Mouse (Mus musculus) c-Kit-positive CD71-negative TER-119-negative erythroid progenitor cells, embryonic 14.5 days (primary cell): ENCODE results near the gene Stxbp2.

Experiments
- DNase-seq: peaks from one replicate; pipeline ENCODE4 v3.0.0-alpha.2; 2013; ENCODE audit warnings: low read depth

The Stxbp2 gene

GRCm38 (mm10) chr8:3645804-3646203 is 15.0 kb downstream of the Stxbp2 start:
- peak; percentile 71 for DNase-seq

- no peak for DNase-seq
Observed at GRCm38 (mm10) chr8:3646824-3647531, 16.2 kb downstream of the Stxbp2 start.

GRCm38 (mm10) chr8:3647561-3647960 is 16.8 kb downstream of the Stxbp2 start:
- no peak for DNase-seq

DNA sequence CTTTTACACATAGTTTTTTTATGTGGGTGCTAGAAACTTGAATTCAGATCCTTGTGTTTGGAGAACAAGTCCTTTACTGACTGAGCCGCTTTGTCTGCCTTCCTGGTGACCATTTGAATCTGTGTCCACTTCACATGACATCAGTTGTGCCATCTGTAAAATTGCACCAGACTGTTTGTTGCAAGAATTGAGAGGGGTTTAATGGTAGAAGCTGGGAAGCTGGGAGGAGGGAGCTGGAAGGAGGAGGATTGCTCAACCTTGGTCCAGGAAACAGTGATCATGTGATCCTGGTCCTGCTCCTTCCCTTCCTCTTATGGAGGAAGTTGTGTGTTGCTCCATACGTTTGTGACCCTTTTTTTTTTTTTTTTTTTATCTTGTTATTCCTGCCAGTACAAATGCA is 17.5 kb downstream of the Stxbp2 start:
- DNase-seq = no peak

DNA sequence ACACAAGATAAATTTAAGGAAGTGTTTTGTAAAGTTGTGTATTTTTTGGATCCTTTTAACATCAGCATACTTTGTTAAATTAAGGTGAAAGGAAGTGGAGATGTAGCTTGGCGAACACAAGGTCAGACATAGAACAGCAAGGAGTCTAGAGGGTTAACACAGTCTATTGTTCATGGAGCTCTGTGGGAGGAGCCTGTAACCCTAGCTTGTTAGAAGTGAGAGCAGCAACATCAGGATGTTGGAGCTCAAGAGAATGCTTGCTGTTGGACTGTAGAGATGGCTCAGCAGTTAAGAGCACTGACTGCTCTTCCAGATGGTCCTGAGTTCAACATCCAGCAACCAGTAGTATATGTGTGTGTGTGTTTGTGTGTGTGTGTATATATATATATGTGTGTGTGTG is 18.2 kb downstream of the Stxbp2 start:
- no peak for DNase-seq

GRCm38 (mm10) chr8:3652845-3653244 is 22.1 kb downstream of the Stxbp2 start:
- no peak for DNase-seq

- no peak for DNase-seq
Observed at GRCm38 (mm10) chr8:3654726-3655508, 24.2 kb downstream of the Stxbp2 start.

GRCm38 (mm10) chr8:3655526-3655925 is 24.8 kb downstream of the Stxbp2 start, which contains the start of gene Retn:
Gene Retn, plus strand, starts transcription at chr8:3655770.
- DNase-seq = no peak

DNA sequence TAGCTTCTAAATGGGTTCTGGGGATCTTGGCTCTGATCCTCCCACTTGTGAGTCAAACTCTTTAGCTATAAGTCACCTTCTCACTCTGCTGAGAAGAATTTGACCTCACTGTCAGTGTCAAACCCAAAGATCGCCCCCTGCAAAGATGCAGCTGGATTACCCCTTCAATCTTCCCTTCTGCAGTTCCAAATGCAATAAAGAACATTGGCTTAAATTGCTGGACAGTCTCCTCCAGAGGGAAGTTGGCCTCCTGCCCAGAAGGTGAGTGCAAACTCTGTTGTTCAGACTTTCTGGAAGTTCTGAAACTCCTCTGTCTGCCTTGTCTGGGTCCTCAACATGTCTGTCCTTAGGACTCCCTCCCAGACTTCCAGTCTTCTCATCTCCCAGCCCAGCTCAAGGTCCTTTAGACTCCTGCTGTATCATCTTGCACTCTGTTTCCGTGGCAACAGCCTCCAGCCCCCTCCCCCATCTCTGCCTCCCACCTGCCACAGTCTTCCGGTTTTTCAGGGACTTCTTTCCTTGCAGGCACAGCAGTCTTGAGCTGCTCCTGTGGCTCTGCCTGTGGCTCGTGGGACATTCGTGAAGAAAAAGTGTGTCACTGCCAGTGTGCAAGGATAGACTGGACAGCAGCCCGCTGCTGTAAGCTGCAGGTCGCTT is 26.1 kb downstream of the Stxbp2 start:
- DNase-seq = no peak

- DNase-seq = no peak
Observed at GRCm38 (mm10) chr8:3660889-3661288, 30.1 kb downstream of the Stxbp2 start.

DNA sequence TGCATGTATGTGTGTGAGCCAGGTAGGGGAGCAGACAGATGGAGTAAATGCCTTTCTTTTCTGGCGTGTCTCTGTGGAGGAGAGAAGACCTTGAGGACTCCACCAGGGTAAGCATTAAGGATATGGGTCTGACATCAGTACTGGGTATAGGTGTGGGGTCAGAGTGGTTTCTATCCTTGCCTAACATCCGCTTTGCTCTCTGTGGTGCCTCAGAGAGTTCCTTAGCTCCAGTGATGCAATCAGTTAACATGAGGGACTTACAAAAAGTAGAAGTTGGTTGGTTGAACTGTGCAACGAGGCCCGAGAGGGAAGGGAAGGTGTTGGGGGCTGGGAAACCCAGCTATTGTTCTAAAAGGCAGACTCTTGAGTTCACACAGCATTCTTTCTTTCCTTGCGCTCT is 33.6 kb downstream of the Stxbp2 start:
- DNase-seq = no peak

DNA sequence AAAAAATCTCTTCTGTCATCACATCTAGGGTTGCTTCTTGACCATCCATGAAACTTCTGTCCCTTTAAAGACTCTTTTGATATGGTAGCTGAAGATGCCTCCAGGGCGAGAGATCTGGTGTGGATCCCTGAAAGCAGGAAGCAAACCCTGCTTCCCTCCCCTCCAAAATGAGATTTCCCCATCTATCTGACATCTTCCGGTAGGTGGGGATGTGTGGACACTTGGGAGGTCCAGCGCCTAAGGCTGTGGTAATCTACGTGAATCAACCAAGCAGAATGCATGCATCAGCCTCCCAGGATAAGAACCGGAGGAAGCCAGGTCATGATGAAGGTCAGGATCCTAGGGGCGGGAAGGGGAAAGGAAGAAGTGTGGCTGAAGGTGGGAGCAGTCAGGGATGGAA is 34.8 kb downstream of the Stxbp2 start, which contains the start of gene Mcemp1:
Mcemp1 (plus strand) TSS at position 248 of the 400 bp plus-strand sequence.
- no peak for DNase-seq

- DNase-seq = no peak
Observed at GRCm38 (mm10) chr8:3670388-3670787, 39.6 kb downstream of the Stxbp2 start.

DNA sequence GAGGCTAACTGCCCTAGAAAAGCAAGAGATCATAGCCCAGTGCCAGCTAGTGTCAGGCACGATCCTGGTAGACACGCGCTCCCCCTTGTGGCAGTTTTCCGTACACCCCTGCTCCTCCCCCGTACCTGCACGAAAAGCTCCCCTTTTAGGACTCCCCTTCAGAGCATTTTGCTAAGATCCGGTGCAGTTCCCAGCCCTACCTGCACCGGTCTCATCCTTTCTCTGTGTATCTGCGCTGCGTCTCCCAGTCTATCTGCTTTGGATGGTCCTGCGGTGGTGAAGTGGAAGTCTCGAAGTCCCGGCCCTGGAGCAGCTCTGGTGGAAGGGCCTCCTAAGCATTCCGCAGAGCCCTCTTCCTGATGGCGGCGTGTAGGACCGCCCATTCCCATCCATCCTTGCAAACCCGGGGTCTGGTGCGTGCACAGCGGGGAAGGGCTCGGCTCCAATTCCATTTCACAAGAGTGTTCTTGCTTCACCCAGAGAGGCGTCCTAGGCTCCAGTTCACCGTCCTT is 41.3 kb downstream of the Stxbp2 start, which contains the start of gene Fcor:
Fcor (minus strand) TSS at position 383 of the 512 bp plus-strand sequence.
- peak; percentile 70 for DNase-seq

DNA sequence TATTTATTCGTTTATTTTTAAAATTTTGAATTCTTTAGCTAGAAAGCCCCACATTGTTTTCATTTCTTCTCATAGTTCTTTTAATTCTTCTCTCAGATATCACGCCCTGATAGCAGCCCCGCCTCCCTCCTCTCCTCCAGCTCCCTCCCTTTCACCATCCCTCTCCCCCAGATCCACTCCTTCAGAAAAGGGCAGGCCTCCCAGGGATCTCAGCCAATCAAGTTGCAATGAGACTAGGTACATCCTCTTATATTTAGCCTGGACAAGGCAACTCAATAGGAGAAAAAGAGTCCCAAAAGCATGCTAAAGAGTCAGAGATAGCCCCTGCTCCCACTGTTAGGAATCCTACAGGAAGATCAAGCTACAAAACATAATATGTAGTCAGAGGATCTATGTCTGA is 43.9 kb downstream of the Stxbp2 start:
- no peak for DNase-seq

DNA sequence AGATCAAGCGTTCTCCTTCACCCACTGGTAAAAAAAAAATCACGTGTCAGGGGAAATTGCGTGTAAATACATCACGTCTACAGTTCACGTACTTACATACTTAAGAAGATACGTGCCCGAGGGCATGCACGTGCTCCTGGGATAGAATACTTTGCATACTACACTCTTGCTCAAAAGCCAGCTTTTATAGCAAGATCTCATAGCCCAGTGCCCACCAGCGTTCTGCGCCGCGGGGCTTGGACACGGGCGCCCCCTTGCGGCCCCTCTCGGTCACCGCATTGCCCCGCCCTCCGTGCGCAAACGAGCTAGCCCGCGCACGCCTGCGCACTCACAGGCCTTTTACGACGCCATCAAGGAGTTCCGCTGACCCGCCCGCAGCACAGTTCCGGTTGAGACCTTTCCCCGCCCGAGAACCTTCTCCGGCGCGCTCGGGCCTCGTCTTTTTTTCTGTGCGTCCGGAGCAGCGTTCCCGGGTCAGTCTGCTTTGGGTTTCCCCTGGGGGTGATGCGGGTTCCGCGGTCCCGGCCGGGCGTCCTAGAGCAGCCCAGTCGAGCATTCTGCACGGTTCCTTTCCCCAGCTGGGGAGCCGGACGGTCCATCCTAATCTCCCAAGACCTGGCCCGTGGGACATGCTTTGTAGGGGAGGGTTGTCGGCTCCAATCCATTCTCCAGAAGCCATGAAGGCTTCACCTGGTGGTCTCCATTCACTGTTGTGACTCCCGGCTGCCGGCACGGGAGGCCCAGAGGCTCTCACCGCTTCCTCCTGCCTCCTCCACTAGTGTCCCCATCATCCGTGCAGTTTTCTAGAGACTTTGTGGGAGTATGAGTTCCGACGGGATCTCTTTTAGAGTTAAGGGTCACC is 45.6 kb downstream of the Stxbp2 start, which contains the start of gene Trappc5:
Trappc5 (plus strand) TSS at position 169 of the 862 bp plus-strand sequence.
- peak; percentile 86 for DNase-seq

GRCm38 (mm10) chr8:3676993-3677579 is 46.3 kb downstream of the Stxbp2 start:
- no peak for DNase-seq

GRCm38 (mm10) chr8:3678831-3679230 is 48.1 kb downstream of the Stxbp2 start:
- DNase-seq = no peak

- no peak for DNase-seq
Observed at GRCm38 (mm10) chr8:3679236-3679635, 48.5 kb downstream of the Stxbp2 start.

GRCm38 (mm10) chr8:3679656-3680055 is 48.9 kb downstream of the Stxbp2 start:
- no peak for DNase-seq

DNA sequence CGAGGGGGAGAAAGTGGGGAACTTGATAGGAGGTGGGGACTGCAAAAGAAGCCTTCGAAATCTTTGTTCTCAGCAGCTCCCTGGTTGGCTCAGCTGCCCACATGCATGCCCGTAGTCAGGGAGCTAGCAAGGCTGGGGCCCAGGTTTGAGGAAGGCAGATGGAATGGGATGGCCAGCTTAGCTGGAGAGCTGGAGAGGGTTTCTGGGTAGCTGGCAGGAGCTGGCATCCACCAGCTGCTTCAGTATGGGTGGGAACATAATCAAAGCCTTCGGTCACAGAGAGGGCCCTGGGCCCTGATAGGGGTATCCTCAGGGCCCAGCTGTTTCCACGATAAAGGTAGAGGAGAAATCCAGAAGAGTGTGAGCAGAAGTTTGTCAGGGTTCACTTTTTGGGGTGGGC is 51.7 kb downstream of the Stxbp2 start:
- DNase-seq = no peak
